Mouse (Mus musculus) effector memory CD4-positive, alpha-beta T cell, adult 7 months (primary cell): ENCODE data around the gene Pabpc4l. TPM values are rescaled to one million over a fixed set of nuclear protein-coding genes. Genes with fewer than 3 reads are reported as not detected.

Source experiments
- polyA plus RNA-seq: library from polyadenylated mRNA; unstranded; fragments of 100-300 nt; shearing (Covaris generic); gene quantifications from one replicate; pipeline ENCODE4 v1.2.1, GENCODE M21; 2017

Gene Pabpc4l
- polyA plus RNA-seq, result not detected

DNA sequence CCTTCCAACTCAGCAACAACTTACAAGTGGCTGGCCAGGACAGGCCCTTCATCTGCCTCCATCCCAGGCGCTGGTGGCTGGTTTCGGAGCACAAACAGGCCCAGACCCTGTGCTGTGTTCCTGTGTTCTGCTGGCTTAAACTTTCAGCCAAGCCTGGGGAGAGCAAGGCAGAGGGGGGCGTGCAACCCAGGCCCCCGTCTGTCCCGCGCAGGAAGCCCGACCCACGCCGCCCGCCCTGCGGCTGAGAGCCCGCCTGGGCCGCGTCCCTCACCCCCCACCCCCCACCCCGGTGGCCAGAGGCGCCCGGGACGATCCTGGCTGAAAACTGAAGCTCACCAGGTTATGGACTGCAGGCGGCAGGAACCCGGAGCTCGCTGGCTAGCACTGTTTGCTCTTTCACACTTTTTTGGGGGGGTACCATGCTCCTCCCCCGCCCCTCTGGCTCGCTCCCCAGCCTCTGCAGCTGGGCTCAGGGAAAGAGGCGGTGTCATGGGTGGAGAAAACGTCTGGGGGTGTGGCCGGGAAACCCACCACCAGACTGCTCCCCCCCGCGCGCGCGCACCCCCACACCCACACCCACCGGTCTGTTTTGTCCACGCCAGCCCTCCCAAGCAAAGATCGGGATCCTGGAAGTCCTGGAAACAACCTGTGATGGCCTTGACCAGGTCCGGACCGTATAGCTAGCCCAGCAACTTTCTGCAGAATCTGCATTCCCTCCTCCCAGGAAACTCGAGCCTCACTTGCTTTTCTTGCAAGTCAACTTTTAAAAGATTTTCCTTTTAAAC is at the start of gene Pabpc4l:
Gene Pabpc4l, minus strand, starts transcription at position 739 of the 785 bp plus-strand sequence.

